Mouse (Mus musculus) T-helper 17 cell (primary cell): ENCODE measurements around the gene Mkrn3.

Experiments
- in situ Hi-C, 2 experiments: fragments of 300-600 bp; cut with MboI, MseI; formaldehyde crosslinking; loops; 1 replicate in 1 of 2; 2 replicates in 1 of 2; pipeline ENCODE4 v1.15.1; 2025; ENCODE audit warnings: high pct_unique_total_duplicates in 2 of 2

Mkrn3 gene

DNA sequence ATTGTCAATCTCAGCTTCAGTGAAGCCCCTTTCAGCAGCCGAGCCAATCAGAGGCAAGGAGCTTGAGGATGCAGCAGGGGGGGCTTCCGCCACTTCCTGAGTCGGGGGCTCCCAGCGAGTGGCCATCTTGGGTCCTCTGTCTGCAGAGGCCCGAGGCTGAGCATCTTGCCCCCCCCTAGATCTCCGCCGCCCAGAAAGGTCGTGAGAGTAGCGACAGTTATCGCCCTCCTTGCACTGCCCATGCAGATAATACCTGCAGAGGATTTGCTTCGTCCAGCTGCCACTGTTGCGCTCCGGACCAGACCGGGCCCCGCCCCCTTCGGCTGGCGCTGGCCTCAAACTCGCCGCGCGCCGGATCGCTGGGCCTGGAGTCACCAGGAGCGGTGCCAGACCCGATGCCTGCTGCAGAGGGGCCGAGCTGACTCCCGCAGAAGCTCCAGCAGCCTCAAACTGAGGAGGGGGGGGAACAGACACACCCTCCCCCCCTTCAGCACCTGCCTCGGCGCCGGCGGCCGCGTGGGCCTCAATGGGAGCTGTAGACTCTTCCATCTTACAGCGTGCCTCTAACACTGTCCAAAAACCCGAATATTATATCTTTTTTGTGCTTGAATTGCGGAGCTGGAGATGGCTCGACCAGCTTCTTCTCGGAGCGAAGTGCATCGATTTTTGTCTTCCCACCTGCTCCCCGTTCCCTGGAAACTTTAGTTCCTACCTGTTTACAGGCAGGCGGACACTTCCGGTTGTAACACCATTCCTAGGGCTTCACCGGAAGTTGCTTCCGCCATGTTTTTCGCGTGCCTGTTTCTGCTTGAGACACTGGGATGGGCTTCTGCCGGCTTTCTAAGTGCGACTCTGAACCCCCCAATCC lies at the start of gene Mkrn3:
TSS of gene Mkrn3 (minus strand) at position 647 of the 868 bp plus-strand sequence.
- in situ Hi-C loops = loop anchor here in 1 of 2 experiments (10.0 kb wide), 2 partner anchors 1545 to 1905 kb away; no protein-coding TSS in a partner anchor

DNA sequence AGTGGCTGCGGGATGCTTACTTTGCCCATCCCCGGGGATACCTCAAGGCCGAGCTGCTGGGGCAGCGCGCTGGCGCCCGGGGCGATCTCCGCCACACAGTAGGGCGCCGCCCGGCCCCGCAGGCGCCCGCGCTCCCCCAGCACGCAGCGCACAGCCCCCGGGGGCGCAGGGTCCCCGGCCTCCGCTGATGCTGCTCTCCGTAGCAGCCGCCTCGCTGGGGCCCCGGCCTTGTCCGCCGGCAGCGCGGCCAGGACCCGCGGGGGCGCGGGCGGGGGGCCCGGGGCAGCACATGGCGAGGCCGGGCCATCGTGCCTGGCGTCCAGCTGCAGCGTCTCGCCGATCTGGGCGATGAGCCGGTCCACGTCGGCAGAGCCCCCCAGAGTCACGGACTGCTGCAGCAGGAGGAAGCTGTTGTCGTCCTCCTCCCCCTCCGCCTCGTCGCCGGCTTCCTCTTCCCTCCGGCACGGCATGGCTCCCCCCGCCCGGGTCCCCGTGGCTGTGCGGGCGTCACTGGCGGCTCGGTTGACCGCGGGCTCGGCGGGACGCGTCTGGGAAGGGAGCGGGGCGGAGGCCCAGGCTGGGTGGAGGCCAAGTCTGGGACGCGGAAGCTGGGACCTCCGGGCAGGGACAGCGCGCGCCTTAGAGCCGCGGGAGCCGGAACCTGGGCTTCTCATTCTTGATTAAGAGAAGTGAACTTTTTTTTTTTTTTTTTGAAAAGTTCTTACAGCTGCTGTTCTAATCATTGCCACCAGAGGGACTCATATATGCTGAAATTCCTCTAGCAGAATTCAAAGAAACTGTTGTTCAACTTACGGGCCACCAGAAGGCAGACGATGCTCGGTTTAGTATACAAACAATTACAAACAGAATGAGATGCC lies 44.2 kb upstream of the Mkrn3 start, which contains the start of gene Peg12:
TSS of gene Peg12 (minus strand) at position 633 of the 878 bp plus-strand sequence.
- in situ Hi-C loops = no loop called here

DNA sequence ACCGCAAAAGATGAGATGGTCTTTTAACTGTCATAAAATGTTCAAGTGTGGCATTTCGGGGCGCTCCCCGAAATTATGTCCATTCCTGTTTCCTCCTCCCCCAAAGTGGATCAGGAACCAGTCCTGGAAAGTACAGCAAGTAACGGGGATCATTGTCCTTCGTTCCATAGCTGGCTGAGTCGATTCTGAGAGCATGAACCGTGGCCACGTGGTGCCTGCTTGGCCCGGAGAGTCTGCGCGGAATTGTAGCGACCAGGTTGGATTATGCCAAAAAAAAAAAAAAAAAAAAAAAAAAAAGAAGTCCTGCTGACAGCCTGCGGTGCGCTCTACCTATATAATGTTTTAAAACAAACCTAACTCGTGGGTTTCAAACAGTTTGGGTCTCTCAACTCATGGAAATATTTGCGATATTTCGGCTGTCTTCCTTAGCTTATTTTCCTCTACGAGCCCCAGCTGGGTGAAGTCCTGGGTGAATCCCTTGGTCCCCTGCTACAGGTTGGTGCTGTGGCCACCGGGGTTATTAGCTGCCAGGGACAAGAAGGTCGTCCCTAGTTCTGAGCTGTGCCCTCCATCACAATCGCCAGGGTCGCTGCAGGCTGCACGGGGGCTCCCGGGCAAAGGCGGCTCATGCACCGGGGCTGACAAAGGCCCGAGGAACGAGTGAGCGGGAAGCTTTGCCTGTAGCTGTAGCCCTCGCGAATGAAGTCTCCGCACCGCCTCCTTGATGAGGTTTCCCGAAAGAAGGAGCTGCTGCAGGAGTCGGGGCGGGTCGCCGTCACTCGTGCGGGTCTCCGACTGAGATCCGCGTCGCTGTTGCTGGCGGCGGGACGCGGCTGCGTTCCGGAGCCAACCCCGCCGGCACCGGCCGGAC lies 43.3 kb upstream of the Mkrn3 start:
- in situ Hi-C loops = no loop called here

DNA sequence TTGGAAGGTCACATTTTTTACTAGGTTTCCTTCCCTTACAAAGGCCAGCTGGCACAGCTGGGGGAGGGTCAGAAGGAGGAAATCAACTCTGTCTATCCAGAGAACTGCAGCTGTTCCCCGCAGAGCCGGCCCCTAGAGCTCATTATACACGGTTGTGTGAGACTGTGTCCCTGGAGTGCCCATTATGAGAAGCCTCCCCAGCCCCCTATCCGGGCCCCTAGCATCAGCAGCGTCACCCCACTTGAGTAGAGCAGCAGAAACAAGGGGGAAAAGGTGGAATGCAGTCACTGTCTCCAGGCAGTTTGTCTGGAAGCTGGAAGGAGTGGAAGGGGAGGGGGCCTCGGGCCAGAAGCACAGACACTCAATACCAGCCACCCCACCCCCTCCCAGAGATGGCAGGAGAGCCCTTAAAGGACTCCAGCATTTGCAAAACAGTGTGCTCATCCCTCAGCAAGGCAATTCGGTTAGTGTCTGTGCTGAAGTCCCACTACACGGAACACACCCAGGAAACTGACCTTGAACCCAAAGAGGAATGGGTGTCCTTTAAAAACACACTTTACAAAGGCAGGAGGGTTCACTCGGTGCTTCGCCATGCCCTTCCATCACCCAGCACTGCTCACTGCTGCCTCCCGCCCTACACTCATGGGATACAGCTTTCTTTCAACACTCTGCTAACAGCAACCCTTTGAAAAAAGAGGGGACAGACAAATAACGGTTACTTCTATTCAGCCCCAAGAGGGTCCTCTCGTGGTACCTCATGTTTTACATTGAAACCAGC lies 42.5 kb upstream of the Mkrn3 start:
- in situ Hi-C loops = no loop called here

DNA sequence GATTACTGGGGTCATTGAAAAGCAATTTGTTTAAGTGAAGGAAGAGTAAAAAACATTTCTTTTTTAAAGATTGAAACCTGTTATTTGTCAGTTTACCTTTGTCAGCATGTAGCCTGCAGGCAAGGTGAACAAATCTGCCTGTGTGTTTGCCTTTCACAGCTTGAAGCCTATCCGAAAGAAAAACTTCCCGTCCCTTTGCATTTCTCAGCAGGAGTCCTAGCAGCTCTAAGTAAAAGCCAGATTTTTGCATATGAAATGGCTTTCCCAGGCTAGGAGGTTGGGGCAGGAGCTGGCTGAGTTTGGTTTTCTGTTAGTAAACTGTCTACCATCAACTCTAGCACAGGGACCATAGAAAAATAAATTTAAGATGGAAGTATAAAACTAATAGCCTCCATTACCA lies 32.4 kb upstream of the Mkrn3 start:
- in situ Hi-C loops = no loop called here

DNA sequence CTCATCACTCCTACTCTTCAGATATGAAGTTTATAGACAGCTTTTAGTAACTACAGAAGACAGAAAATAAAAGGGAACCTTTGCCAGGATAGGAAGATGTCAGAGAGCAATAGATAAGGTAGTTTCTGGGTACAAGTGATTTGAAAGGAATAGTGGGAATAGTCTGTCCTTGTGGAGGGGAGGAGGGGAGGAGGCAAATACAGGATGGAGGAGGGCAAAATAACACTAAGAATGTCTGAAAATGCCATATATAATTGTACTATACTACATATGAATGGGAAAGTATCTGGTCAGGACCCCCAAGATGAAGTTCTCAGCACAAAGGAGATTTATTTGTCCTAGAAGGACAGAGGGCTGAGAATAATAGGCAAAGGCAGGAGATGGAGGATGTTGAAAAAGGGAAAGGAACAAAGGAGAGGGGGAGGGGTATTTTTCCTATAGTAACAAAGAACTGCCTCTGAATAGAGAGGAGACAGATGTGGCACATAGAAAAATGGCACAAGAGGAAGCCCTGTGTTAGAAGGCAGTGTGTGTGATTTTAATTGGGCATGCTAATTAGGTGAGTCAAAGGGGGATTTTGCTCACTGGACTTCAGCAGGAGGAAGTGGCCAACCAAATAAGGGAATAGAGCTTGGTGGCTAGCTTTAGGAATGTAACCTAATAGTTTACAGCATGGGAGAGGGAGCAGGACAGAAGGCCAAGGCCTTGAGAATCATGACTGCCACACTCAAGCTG lies 25.7 kb upstream of the Mkrn3 start:
- in situ Hi-C loops = no loop called here

DNA sequence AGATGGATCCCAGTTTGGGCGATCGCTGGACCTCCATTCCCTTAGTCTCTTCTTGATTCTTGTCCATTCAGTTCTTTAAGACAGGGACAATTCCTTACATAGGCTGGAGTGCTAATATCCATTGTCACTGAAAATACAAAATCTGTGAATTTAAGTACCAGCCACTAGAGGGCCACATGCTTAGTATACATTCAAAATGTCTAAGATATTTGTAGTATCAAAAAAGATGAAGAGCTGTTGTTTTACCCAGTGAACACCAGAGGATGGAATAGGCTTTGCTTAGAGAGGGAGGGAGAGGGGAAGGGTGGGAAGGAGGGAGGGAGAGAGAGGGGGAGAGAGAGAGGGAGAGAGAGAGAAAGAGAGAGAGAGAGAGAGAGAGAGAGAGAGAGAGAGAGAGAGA lies 16.5 kb upstream of the Mkrn3 start:
- in situ Hi-C loops = no loop called here

DNA sequence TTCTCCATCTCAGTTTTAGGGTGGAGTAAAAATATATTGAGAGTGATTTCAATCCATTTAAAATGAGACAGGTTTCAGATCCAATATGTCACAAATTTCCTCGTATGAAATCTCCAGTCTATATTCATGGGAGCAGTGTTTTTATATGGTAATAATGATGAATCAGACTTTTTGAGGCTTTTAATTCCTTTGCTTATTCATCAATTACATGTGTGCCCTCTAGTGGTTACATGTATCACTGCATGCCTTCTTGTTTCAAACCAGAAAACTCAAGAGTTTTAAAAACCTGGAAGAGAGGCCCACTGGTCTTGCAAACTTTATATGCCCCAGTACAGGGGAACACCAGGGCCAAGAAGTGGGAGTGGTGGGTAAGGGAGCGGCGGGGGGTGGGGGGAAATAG lies 13.3 kb upstream of the Mkrn3 start:
- in situ Hi-C loops = no loop called here

DNA sequence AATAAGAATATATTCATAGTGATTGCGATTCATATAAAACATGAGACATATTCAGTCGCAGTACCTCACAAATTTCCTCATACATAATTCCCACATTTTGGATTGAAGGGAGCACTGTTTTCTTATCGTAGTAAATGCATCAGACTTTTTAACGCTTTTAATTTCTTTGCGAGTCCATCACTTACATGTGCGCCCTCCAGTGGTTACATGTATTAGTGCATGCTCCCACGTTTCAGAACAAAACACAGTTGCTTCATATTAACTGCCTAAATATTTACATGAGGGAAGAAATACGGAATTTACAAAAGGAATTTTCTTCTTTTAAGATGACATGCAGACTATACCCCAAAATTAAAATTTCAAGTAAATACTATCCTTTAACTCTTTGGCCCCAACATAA lies 8.4 kb upstream of the Mkrn3 start:
- in situ Hi-C loops = loop anchor here in 1 of 2 experiments (10.0 kb wide), 1 partner anchor 1536 kb away; no protein-coding TSS in a partner anchor

DNA sequence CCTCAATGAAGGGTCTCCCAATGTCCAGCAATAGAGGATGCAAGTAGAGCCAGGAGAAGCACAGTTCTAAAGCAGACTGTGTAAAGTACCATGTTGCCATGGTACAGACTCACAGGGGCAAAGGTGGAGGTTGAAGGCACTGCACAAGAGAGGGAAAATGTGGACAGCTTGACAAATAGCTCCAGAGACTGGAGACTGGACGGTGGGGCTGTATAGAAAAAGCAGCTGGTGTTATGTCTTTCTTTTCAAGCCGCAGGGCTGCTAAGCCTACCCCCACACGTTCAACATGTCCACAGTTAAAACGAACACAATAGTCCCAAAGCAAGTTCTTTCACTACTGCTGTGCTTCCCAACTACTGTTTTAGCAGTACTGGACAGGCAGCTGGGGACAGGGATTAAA lies 3.3 kb upstream of the Mkrn3 start:
- in situ Hi-C loops = loop anchor here in 1 of 2 experiments (10.0 kb wide), 1 partner anchor 1542 kb away; no protein-coding TSS in a partner anchor

DNA sequence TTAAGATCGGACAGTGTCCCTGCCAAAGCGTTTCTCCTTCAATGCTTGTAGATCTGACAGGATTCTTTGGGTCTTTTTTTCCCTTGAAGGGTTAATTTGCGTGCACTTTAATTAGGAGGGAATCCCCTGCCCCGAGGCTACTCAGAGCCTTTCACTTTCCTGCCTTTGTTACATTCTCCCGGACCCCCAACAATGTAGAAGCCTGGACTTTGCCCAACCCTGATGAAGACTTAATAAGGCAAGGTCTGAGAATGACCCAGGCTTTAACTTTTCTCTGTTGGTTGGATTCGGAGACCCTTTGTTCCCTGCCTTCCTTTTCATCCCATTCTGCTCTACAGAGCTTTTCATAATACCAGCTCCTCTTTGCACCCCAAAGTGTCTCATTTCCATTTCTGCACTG lies 627 bp upstream of the Mkrn3 start:
- in situ Hi-C loops = loop anchor here in 1 of 2 experiments (10.0 kb wide), 1 partner anchor 1544 kb away; no protein-coding TSS in a partner anchor

DNA sequence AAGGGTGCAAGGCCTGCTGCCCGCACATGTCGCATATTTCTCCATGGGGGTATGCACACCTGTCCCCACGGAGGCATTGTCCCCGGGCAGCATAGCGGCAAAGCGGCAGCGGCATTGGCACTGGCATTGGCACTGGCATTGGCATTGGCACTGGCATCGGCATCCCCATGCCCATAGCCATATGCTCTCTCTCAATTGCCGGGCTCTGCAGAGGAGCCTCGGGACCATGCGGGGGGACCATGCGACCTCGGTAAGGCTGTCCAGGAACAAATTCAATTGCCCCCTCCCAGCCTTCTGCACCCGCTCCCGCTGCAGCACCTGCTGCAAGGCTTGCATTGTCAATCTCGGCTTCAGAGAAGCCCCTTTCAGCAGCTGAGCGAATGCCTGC lies 840 bp downstream of the Mkrn3 start:
- in situ Hi-C loops = loop anchor here in 1 of 2 experiments (10.0 kb wide), 1 partner anchor 1904 kb away; no protein-coding TSS in a partner anchor

DNA sequence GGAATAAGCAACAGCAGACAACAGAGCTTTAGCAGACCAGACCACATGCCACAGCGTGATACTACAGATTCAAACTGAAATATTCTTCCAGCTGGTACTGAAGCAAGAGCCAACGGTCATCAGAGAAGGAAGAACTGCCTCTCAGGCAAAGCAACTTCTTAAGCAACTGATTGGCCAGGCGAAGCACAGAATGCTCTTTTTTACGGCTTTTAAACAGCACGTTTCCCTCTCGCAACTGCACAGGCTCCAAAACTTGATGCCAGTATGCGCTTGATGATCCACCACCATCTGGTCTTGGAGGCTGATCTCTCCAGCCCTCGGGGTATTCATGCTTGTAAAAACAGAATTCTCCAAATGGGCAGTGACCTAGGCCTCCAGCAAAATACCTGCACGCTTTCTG lies 1.6 kb downstream of the Mkrn3 start:
- in situ Hi-C loops = loop anchor here in 1 of 2 experiments (10.0 kb wide), 1 partner anchor 1904 kb away; no protein-coding TSS in a partner anchor

DNA sequence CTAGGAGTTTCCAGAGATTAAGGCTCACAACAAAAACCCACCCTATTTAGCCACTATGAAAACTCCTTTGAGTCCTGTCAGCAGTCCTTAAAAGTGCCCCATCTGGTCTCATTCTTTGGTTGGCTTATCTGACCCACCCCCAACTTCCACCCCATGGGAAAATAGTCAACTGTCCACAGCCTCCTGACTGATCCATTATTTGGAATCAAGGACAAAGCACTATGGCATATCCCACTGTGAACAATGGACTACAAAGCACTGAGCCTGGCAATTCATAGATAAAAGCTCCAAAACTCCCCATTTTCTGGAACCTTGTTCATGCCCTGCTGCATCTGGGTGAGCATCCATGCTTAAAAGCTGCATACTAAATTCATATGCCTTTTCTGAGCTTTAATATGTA lies 3.8 kb downstream of the Mkrn3 start:
- in situ Hi-C loops = loop anchor here in 1 of 2 experiments (10.0 kb wide), 1 partner anchor 1901 kb away; no protein-coding TSS in a partner anchor

DNA sequence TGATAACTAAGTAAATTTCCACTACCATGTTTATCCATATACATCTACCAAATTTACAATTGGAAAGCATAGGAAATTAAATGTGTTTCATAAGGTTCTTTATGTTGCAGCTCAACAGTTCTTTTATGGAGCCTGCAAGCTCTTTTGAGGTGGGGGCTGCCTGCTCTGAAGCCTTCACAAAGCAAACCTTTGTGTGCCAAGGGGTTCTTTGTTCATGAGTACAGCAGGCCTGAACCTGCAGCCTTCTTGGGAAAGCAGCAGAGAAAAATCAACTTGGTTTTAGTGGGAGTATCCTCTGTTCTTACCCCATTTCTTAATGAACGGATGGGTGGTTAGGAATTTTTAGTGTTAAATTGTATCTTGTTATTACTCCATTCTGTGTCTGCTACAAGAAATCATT lies 4.7 kb downstream of the Mkrn3 start:
- in situ Hi-C loops = loop anchor here in 1 of 2 experiments (10.0 kb wide), 1 partner anchor 1900 kb away; no protein-coding TSS in a partner anchor

DNA sequence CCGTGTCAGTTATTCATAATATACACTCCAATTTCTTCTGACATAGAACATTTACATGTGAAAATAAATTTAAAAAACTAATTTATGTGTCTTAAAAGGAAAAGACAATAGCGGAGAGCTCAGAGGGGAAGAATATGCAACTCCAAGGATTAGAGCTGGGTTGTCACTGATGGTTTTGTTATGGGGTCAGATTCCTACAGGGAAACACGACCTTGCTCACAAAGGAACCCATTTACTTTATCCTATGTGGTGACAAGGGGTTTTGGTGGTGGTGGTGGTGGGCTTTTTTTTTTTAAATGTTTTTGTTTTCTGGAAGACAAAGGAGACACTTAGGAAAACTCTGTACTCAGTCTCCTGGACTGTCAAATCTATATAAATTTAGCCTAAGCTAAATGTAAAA lies 12.1 kb downstream of the Mkrn3 start:
- in situ Hi-C loops = no loop called here

DNA sequence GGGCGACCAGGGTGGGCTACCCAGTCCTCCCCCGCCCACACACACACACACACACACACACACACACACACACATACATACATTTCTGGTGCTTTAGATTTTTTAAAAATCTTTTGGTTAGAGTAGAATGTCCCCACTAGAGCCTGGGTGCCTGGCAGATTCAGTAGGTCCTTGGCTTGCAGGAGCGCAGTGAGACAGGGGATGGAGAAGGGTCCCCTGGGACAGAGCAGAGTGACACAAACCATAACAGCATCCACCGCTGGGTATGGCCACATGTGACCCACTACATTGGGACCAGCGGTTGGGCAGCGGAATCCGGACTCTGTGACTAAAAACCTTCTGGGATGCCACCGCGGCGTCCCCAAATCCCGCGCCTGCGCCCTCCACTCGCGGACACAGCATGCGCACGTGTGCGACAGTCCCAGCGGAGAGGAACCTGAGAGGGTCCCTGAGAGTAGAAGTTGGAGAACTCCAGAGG lies 13.3 kb downstream of the Mkrn3 start:
- in situ Hi-C loops = no loop called here

DNA sequence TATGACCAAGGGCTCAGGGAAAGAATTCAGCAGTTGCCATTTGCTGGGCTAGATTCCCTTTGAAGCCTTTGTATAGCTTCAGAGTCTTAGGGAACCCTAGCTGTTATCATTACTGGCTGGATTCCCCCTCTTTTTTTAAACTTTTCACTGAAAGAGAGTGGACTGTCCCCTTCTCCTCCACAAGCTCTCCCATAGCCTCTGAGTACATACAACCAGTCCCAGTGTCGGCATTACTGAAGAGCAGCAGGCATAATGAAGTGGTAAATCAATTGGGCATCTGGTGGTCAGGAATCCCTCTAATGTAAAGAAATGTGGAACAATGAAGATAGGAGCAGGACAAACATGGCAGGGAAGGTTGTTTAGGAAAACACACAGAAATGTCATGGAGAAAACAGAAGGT lies 27.7 kb downstream of the Mkrn3 start:
- in situ Hi-C loops = loop anchor here in 1 of 2 experiments (25.0 kb wide), 1 partner anchor 1780 kb away; no protein-coding TSS in a partner anchor

DNA sequence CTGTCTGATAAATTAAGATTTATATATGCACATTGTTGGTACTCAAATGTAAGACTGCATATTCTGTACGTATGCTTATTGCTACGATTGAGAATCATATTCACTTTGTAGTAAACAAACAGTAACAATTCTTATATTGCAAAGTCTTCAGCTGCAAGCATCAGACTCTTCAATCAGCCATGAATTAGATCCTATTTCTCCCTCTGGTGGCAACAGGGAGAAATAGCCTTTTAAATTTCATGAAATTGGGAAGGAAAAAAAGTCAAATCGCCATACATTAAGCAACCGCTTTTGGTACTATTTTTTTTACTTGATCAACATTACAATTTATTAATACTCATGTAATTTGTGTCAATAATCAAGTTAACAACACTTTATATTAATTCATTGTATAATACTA lies 31.6 kb downstream of the Mkrn3 start:
- in situ Hi-C loops = loop anchor here in 1 of 2 experiments (25.0 kb wide), 1 partner anchor 1776 kb away; no protein-coding TSS in a partner anchor
